Mouse (Mus musculus): Measurements from ENCODE around the gene Med12l. TPM values are rescaled to one million over a fixed set of nuclear protein-coding genes. Genes with fewer than 3 reads are reported as not detected.
A peak's percentile ranks its signal among the peaks of the same experiment; 100 is the strongest.

The Med12l gene
- polyA plus RNA-seq, 1 experiment from 2014 or later, result 1.4 TPM

GRCm38 (mm10) chr3:59078585-59078984 is 73.0 kb downstream of the Med12l start:
- WGBS, result 45% methylated on average over 11 of the region's 11 CpGs
- Histone ChIP-seq H3K4me1 (replicated peaks; ENCODE audit: control insufficient read depth, insufficient read depth, low read length) (peaks cover 5% of the 10 kb centered on the region; the same call in 1 of the 2 replicates), H3K36me3 (ENCODE audit: control insufficient read depth, insufficient read depth, low read length) (no peaks in the 10 kb centered on the region), H3K4me2 (ENCODE audit: low read depth, low read length) (no peak overlapping the region), H3K4me3 (ENCODE audit: low read length) (no peak overlapping the region), H3K27ac (ENCODE audit: low read length) (no peak overlapping the region), H3K9ac (ENCODE audit: low read length) (no peak overlapping the region), H3K27me3 (ENCODE audit: control insufficient read depth, insufficient read depth, low read depth, low read length) (no peaks in the 10 kb centered on the region), H3K9me3 (ENCODE audit: control insufficient read depth, low read length) (no peaks in the 10 kb centered on the region)
- no peak for ATAC-seq (ENCODE audit: low read depth)

- H3K27ac ChIP-seq (ENCODE audit: low read length), result no peak overlapping the region
- WGBS, result 33% methylated on average over 4 of the region's 4 CpGs
- no peak for ATAC-seq (ENCODE audit: low read depth)
- H3K4me1 ChIP-seq (replicated peaks; ENCODE audit: control insufficient read depth, insufficient read depth, low read length), result peaks cover 5% of the 10 kb centered on the region; the same call in 1 of the 2 replicates
- H3K4me3 ChIP-seq (ENCODE audit: low read length), result no peak overlapping the region
- H3K27me3 ChIP-seq (ENCODE audit: control insufficient read depth, insufficient read depth, low read depth, low read length), result no peaks in the 10 kb centered on the region
- no peaks in the 10 kb centered on the region for H3K36me3 ChIP-seq (ENCODE audit: control insufficient read depth, insufficient read depth, low read length)
- no peak overlapping the region for H3K9ac ChIP-seq (ENCODE audit: low read length)
- H3K4me2 ChIP-seq (ENCODE audit: low read depth, low read length), result no peak overlapping the region
- no peaks in the 10 kb centered on the region for H3K9me3 ChIP-seq (ENCODE audit: control insufficient read depth, low read length)
Observed at GRCm38 (mm10) chr3:59079327-59079726, 73.7 kb downstream of the Med12l start.

- H3K4me3 ChIP-seq (ENCODE audit: low read length), result no peak overlapping the region
- H3K27me3 ChIP-seq (ENCODE audit: control insufficient read depth, insufficient read depth, low read depth, low read length), result no peaks in the 10 kb centered on the region
- no peak overlapping the region for H3K4me2 ChIP-seq (ENCODE audit: low read depth, low read length)
- peaks cover 5% of the 10 kb centered on the region; the same call in 1 of the 2 replicates for H3K4me1 ChIP-seq (replicated peaks; ENCODE audit: control insufficient read depth, insufficient read depth, low read length)
- no peaks in the 10 kb centered on the region for H3K9me3 ChIP-seq (ENCODE audit: control insufficient read depth, low read length)
- H3K9ac ChIP-seq (ENCODE audit: low read length), result no peak overlapping the region
- H3K27ac ChIP-seq (ENCODE audit: low read length), result no peak overlapping the region
- 24% methylated on average over 6 of the region's 6 CpGs for WGBS
- H3K36me3 ChIP-seq (ENCODE audit: control insufficient read depth, insufficient read depth, low read length), result no peaks in the 10 kb centered on the region
- peak; percentile 55; the same call in 1 of the 2 replicates for ATAC-seq (ENCODE audit: low read depth)
Observed at GRCm38 (mm10) chr3:59080293-59080916, 74.8 kb downstream of the Med12l start.

GRCm38 (mm10) chr3:59080919-59081318 is 75.3 kb downstream of the Med12l start:
- Histone ChIP-seq H3K4me1 (replicated peaks; ENCODE audit: control insufficient read depth, insufficient read depth, low read length) (peaks cover 5% of the 10 kb centered on the region; the same call in 1 of the 2 replicates), H3K9ac (ENCODE audit: low read length) (no peak overlapping the region), H3K27me3 (ENCODE audit: control insufficient read depth, insufficient read depth, low read depth, low read length) (no peaks in the 10 kb centered on the region), H3K36me3 (ENCODE audit: control insufficient read depth, insufficient read depth, low read length) (no peaks in the 10 kb centered on the region), H3K27ac (ENCODE audit: low read length) (peak overlapping the region; percentile 8; the same call in 1 of the 2 replicates), H3K4me2 (ENCODE audit: low read depth, low read length) (no peak overlapping the region), H3K4me3 (ENCODE audit: low read length) (no peak overlapping the region), H3K9me3 (ENCODE audit: control insufficient read depth, low read length) (no peaks in the 10 kb centered on the region)
- WGBS, result 21% methylated on average over 7 of the region's 7 CpGs
- peak; percentile 81 for ATAC-seq (ENCODE audit: low read depth)

GRCm38 (mm10) chr3:59092702-59093101 is 87.1 kb downstream of the Med12l start:
- no peak overlapping the region for H3K4me2 ChIP-seq (ENCODE audit: low read depth, low read length)
- no peaks in the 10 kb centered on the region for H3K27me3 ChIP-seq (ENCODE audit: control insufficient read depth, insufficient read depth, low read depth, low read length)
- no peaks in the 10 kb centered on the region for H3K36me3 ChIP-seq (ENCODE audit: control insufficient read depth, insufficient read depth, low read length)
- no peak overlapping the region for H3K9ac ChIP-seq (ENCODE audit: low read length)
- H3K27ac ChIP-seq (ENCODE audit: low read length), result no peak overlapping the region
- H3K9me3 ChIP-seq (ENCODE audit: control insufficient read depth, low read length), result no peaks in the 10 kb centered on the region
- no peaks in the 10 kb centered on the region for H3K4me1 ChIP-seq (replicated peaks; ENCODE audit: control insufficient read depth, insufficient read depth, low read length)
- ATAC-seq (ENCODE audit: low read depth), result no peak
- H3K4me3 ChIP-seq (ENCODE audit: low read length), result no peak overlapping the region
- WGBS, result 63% methylated on average over 11 of the region's 11 CpGs

- Histone ChIP-seq H3K4me3 (ENCODE audit: low read length) (no peak overlapping the region), H3K27me3 (ENCODE audit: control insufficient read depth, insufficient read depth, low read depth, low read length) (no peaks in the 10 kb centered on the region), H3K9me3 (ENCODE audit: control insufficient read depth, low read length) (no peaks in the 10 kb centered on the region), H3K4me2 (ENCODE audit: low read depth, low read length) (no peak overlapping the region), H3K4me1 (replicated peaks; ENCODE audit: control insufficient read depth, insufficient read depth, low read length) (no peaks in the 10 kb centered on the region), H3K27ac (ENCODE audit: low read length) (no peak overlapping the region), H3K9ac (ENCODE audit: low read length) (no peak overlapping the region), H3K36me3 (ENCODE audit: control insufficient read depth, insufficient read depth, low read length) (no peaks in the 10 kb centered on the region)
- WGBS, result 48% methylated on average over 6 of the region's 6 CpGs
- peak; percentile 65; the same call in 1 of the 2 replicates for ATAC-seq (ENCODE audit: low read depth)
Observed at GRCm38 (mm10) chr3:59097421-59097820, 91.8 kb downstream of the Med12l start.

- H3K9ac ChIP-seq (ENCODE audit: low read length), result no peak overlapping the region
- H3K9me3 ChIP-seq (ENCODE audit: control insufficient read depth, low read length), result no peaks in the 10 kb centered on the region
- ATAC-seq (ENCODE audit: low read depth), result no peak
- no peaks in the 10 kb centered on the region for H3K27me3 ChIP-seq (ENCODE audit: control insufficient read depth, insufficient read depth, low read depth, low read length)
- WGBS, result 85% methylated on average over 10 of the region's 10 CpGs
- no peak overlapping the region for H3K4me2 ChIP-seq (ENCODE audit: low read depth, low read length)
- H3K4me1 ChIP-seq (replicated peaks; ENCODE audit: control insufficient read depth, insufficient read depth, low read length), result no peaks in the 10 kb centered on the region
- no peak overlapping the region for H3K27ac ChIP-seq (ENCODE audit: low read length)
- H3K4me3 ChIP-seq (ENCODE audit: low read length), result no peak overlapping the region
- no peaks in the 10 kb centered on the region for H3K36me3 ChIP-seq (ENCODE audit: control insufficient read depth, insufficient read depth, low read length)
Observed at GRCm38 (mm10) chr3:59098540-59098939, 92.9 kb downstream of the Med12l start.

- H3K27ac ChIP-seq (ENCODE audit: low read length), result no peak within 1 kb of the TSS
- WGBS, result 67% methylated on average over 6 of the region's 6 CpGs
- H3K4me2 ChIP-seq (ENCODE audit: low read depth, low read length), result no peak within 1 kb of the TSS
- H3K4me1 ChIP-seq (replicated peaks; ENCODE audit: control insufficient read depth, insufficient read depth, low read length), result no peaks in the 10 kb centered on the region
- no peak within 1 kb of the TSS for H3K9ac ChIP-seq (ENCODE audit: low read length)
- ATAC-seq (ENCODE audit: low read depth), result no peak
- no peaks in the 10 kb centered on the region for H3K27me3 ChIP-seq (ENCODE audit: control insufficient read depth, insufficient read depth, low read depth, low read length)
- H3K9me3 ChIP-seq (ENCODE audit: control insufficient read depth, low read length), result no peaks in the 10 kb centered on the region
- no peaks in the 10 kb centered on the region for H3K36me3 ChIP-seq (ENCODE audit: control insufficient read depth, insufficient read depth, low read length)
- H3K4me3 ChIP-seq (ENCODE audit: low read length), result no peak within 1 kb of the TSS
Observed at GRCm38 (mm10) chr3:59101218-59101986, 95.8 kb downstream of the Med12l start, which contains the start of gene Gpr171. Gene Gpr171, minus strand, starts transcription at chr3:59101821.

GRCm38 (mm10) chr3:59102146-59102545 is 96.5 kb downstream of the Med12l start:
- Histone ChIP-seq H3K36me3 (ENCODE audit: control insufficient read depth, insufficient read depth, low read length) (no peaks in the 10 kb centered on the region), H3K4me3 (ENCODE audit: low read length) (no peak overlapping the region), H3K27me3 (ENCODE audit: control insufficient read depth, insufficient read depth, low read depth, low read length) (no peaks in the 10 kb centered on the region), H3K4me2 (ENCODE audit: low read depth, low read length) (no peak overlapping the region), H3K4me1 (replicated peaks; ENCODE audit: control insufficient read depth, insufficient read depth, low read length) (no peaks in the 10 kb centered on the region), H3K9ac (ENCODE audit: low read length) (no peak overlapping the region), H3K27ac (ENCODE audit: low read length) (no peak overlapping the region), H3K9me3 (ENCODE audit: control insufficient read depth, low read length) (no peaks in the 10 kb centered on the region)
- 91% methylated on average over 2 of the region's 2 CpGs for WGBS
- ATAC-seq (ENCODE audit: low read depth), result no peak

Measured in lung, embryonic 16.5 days (tissue).